Comparison of ENCODE assay signal across 23 mouse cellular contexts in the genomic region with DNA sequence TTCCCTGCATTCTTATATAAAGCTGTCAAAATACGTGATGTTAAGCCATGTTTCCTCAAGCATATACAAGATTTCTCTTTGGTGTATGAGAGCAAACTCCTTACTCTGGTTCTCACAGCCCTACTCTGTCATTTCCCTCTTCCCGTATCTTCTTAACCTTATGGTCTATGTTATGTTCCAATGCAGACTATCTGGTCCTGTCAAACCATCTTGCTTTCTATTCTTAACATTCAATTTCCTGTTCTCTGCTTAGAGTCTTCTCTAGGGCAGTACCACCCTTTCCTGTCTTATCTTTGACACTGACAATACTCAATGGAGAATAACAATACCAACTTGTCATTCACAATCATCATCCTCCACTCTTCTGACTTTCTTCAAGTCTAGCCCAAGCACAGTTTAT. TPM values are rescaled to one million over a fixed set of nuclear protein-coding genes. Genes with fewer than 3 reads are reported as not detected.
DNase-seq lines count a peak whose midpoint lies in the region; ATAC-seq lines count a peak whose summit lies in the region.
"Had no signal": no experiment of that assay in that cellular context is flagged by ENCODE, and none has a peak within 500 bp of the region (broad histone marks: within the 10 kb centered on the region; RNA-seq: fewer than 3 reads in every experiment).

No protein-coding gene starts in this region.

- no peak overlapping the region for H3K27ac ChIP-seq in liver, embryonic 12.5 days
- H3K27ac ChIP-seq: embryonic facial prominence, embryonic 10.5 days; forebrain, embryonic 13.5 days; gastrocnemius, adult 2 months; heart, embryonic 10.5 days; hindbrain, embryonic 12.5 days had no signal

- H3K9me3 ChIP-seq in liver, embryonic 12.5 days (replicated peaks) = no peaks in the 10 kb centered on the region
- H3K9me3 ChIP-seq: embryonic facial prominence, embryonic 10.5 days; forebrain, embryonic 13.5 days; heart, embryonic 10.5 days; hindbrain, embryonic 12.5 days had no signal

- peak; percentile 37 for DNase-seq in lung, postnatal 25 days (ENCODE audit: low spot score)
- no peak for DNase-seq in lung, postnatal 10 days
- no peak for DNase-seq in right cerebral cortex, adult 2 months (ENCODE audit: low spot score in 2 of 2)
- no peak for DNase-seq in heart, adult 8-10 months (ENCODE audit: low spot score)
- DNase-seq: adrenal gland, postnatal 14 days; cerebellum, adult 11-12 months; cerebellum, adult 9-10 months; cerebellum, postnatal 25 days; gastrocnemius, adult 2 months; gastrocnemius, postnatal 25 days; heart, adult 11 months; heart, postnatal 10 days; heart, postnatal 4 days had no signal

- no peaks in the 10 kb centered on the region for H3K4me1 ChIP-seq in liver, embryonic 12.5 days
- H3K4me1 ChIP-seq: embryonic facial prominence, embryonic 10.5 days; forebrain, embryonic 13.5 days; heart, embryonic 10.5 days; hindbrain, embryonic 12.5 days had no signal

- WGBS in liver, embryonic 12.5 days (ENCODE audit: insufficient replicate concordance) = 22% methylated on average over 2 of the region's 2 CpGs

- H3K4me3 ChIP-seq in liver, embryonic 12.5 days = no peak overlapping the region
- H3K4me3 ChIP-seq: embryonic facial prominence, embryonic 10.5 days; forebrain, embryonic 13.5 days; gastrocnemius, adult 2 months; heart, embryonic 10.5 days; hindbrain, embryonic 12.5 days had no signal

- no peaks in the 10 kb centered on the region for H3K36me3 ChIP-seq in liver, embryonic 12.5 days
- H3K36me3 ChIP-seq: embryonic facial prominence, embryonic 10.5 days; heart, embryonic 10.5 days; hindbrain, embryonic 12.5 days had no signal

- H3K4me2 ChIP-seq in liver, embryonic 12.5 days = no peak overlapping the region
- H3K4me2 ChIP-seq: forebrain, embryonic 13.5 days; hindbrain, embryonic 12.5 days had no signal

- ATAC-seq in common myeloid progenitor, adult 5-6 weeks (replicated peaks; ENCODE audit: low read depth, poor library complexity, severe bottlenecking) = peak; percentile 84
- ATAC-seq in liver, embryonic 12.5 days = peak; percentile 54
- ATAC-seq in megakaryocyte progenitor cell, adult 5-6 weeks (replicated peaks; ENCODE audit: poor library complexity) = peak; percentile 23; the same call in 1 of the 2 replicates
- ATAC-seq: activated CD4-positive, CD25-positive, alpha-beta regulatory T cell, adult 4 months; forebrain, embryonic 13.5 days; Patski had no signal

- no peaks in the 10 kb centered on the region for H3K27me3 ChIP-seq in liver, embryonic 12.5 days (replicated peaks)
- H3K27me3 ChIP-seq: CH12.LX; forebrain, embryonic 13.5 days; hindbrain, embryonic 12.5 days had no signal

- H3K9ac ChIP-seq in liver, embryonic 12.5 days = no peak overlapping the region
- H3K9ac ChIP-seq: forebrain, embryonic 13.5 days; hindbrain, embryonic 12.5 days had no signal

RNA-seq across cellular contexts. Expression of a gene that starts 8.8 kb away (rescaled TPM):
- total RNA-seq in common myeloid progenitor, adult 5-6 weeks (2017) = 7.4 and 9.6 TPM in 2 replicates
- polyA plus RNA-seq in liver, embryonic 12.5 days (2016; fragmentation: Nextera tagmentation; extraction: Ambion mirVana) = 5.7 and 6.5 TPM in 2 replicates
- total RNA-seq in megakaryocyte progenitor cell, adult 5-6 weeks (2015) = 1.3 and 3.0 TPM in 2 replicates
- 1.4 and 3.5 TPM in 2 replicates for total RNA-seq in megakaryocyte progenitor cell, adult 5-6 weeks (2017)
- 10 to 100 TPM; 14.1 to 15.8 (median 15.0) TPM for total RNA-seq in heart, adult 8-10 months (2022)
- polyA plus RNA-seq: activated CD4-positive, CD25-positive, alpha-beta regulatory T cell, adult 4 months had no signal

Comparison
In these comparisons a context has a peak if more than half of its experiments do, and no peak if none do; other contexts are left out.
1. ATAC-seq: peak in every context shown above with its lines; median percentile 84 in common myeloid progenitor, adult 5-6 weeks; 54 in liver, embryonic 12.5 days; 23 in megakaryocyte progenitor cell, adult 5-6 weeks.